Comparison of ENCODE assay signal across 20 mouse cellular contexts in genomic region chr16:5422041-5422440, GRCm38 (mm10).
DNase-seq lines count a peak whose midpoint lies in the region; ATAC-seq lines count a peak whose summit lies in the region.
"Had no signal": no experiment of that assay in that cellular context is flagged by ENCODE, and none has a peak within 500 bp of the region (broad histone marks: within the 10 kb centered on the region; RNA-seq: fewer than 3 reads in every experiment).

No protein-coding gene starts in this region.

- no peak for ATAC-seq in midbrain, embryonic 14.5 days (ENCODE audit: low FRiP score, low TSS enrichment)
- ATAC-seq in midbrain, embryonic 16.5 days, result no peak
- ATAC-seq: forebrain, embryonic 15.5 days; intestine, embryonic 16.5 days had no signal

- H3K4me1 ChIP-seq in midbrain, embryonic 14.5 days (ENCODE audit: control insufficient read depth, insufficient read depth, low read length), result no peaks in the 10 kb centered on the region
- no peaks in the 10 kb centered on the region; the same call in 1 of the 2 replicates for H3K4me1 ChIP-seq in midbrain, embryonic 16.5 days (ENCODE audit: control insufficient read depth, insufficient read depth, low read length)

- H3K4me2 ChIP-seq in midbrain, embryonic 14.5 days (ENCODE audit: low read length), result no peak overlapping the region
- no peak overlapping the region for H3K4me2 ChIP-seq in midbrain, embryonic 16.5 days (ENCODE audit: low read length)
- H3K4me2 ChIP-seq: embryonic facial prominence, embryonic 15.5 days; forebrain, embryonic 15.5 days; hindbrain, embryonic 13.5 days had no signal

- H3K27me3 ChIP-seq in midbrain, embryonic 14.5 days (ENCODE audit: control insufficient read depth, insufficient read depth, low read length), result no peaks in the 10 kb centered on the region
- no peaks in the 10 kb centered on the region for H3K27me3 ChIP-seq in midbrain, embryonic 16.5 days (ENCODE audit: control insufficient read depth, insufficient read depth, low read depth, low read length)
- H3K27me3 ChIP-seq: embryonic facial prominence, embryonic 15.5 days; forebrain, embryonic 15.5 days; hindbrain, embryonic 13.5 days had no signal

- no peak overlapping the region for H3K27ac ChIP-seq in midbrain, embryonic 14.5 days (replicated peaks; ENCODE audit: low read depth, low read length)
- no peak overlapping the region for H3K27ac ChIP-seq in midbrain, embryonic 16.5 days (ENCODE audit: low read length)
- H3K27ac ChIP-seq: embryonic facial prominence, embryonic 15.5 days; forebrain, embryonic 15.5 days; heart, embryonic 10.5 days; hindbrain, embryonic 13.5 days had no signal

- DNase-seq in adrenal gland, postnatal 10 days, result peak; percentile 34
- DNase-seq in adrenal gland, adult 8-10 months, result no peak
- peak; percentile 26 for DNase-seq in midbrain, embryonic 14.5 days
- peak; percentile 24 for DNase-seq in adrenal gland, postnatal 25 days
- peak; percentile 6 for DNase-seq in gonadal fat pad, adult 2 months (ENCODE audit: low read depth)
- no peak for DNase-seq in left cerebral cortex, adult 8-10 months (ENCODE audit: low spot score in 2 of 2)
- DNase-seq: cerebellum, adult 11 months; cerebellum, adult 9-11 months; embryo, embryonic 11 days; gastrocnemius, postnatal 36 days; heart, adult 18-20 months; heart, postnatal 10 days; kidney, adult 2 months had no signal

- no peaks in the 10 kb centered on the region for H3K9me3 ChIP-seq in midbrain, embryonic 14.5 days (ENCODE audit: control insufficient read depth, low read length)
- no peaks in the 10 kb centered on the region for H3K9me3 ChIP-seq in midbrain, embryonic 16.5 days (replicated peaks; ENCODE audit: control insufficient read depth, low read length, poor library complexity, severe bottlenecking)
- H3K9me3 ChIP-seq: embryonic facial prominence, embryonic 15.5 days; forebrain, embryonic 15.5 days; heart, embryonic 10.5 days; hindbrain, embryonic 13.5 days had no signal

- no peak overlapping the region for H3K9ac ChIP-seq in midbrain, embryonic 14.5 days (replicated peaks; ENCODE audit: low read length)
- H3K9ac ChIP-seq in midbrain, embryonic 16.5 days (ENCODE audit: low read depth, low read length), result no peak overlapping the region
- H3K9ac ChIP-seq: embryonic facial prominence, embryonic 15.5 days; forebrain, embryonic 15.5 days; hindbrain, embryonic 13.5 days had no signal

- 73% methylated on average over 6 of the region's 6 CpGs for WGBS in midbrain, embryonic 14.5 days
- WGBS in midbrain, embryonic 16.5 days, result 67% methylated on average over 6 of the region's 6 CpGs

- H3K36me3 ChIP-seq in midbrain, embryonic 14.5 days (ENCODE audit: control insufficient read depth, insufficient read depth, low read length), result no peaks in the 10 kb centered on the region
- H3K36me3 ChIP-seq in midbrain, embryonic 16.5 days (ENCODE audit: control insufficient read depth, insufficient read depth, low read length), result no peaks in the 10 kb centered on the region
- H3K36me3 ChIP-seq: embryonic facial prominence, embryonic 15.5 days; forebrain, embryonic 15.5 days; heart, embryonic 10.5 days; hindbrain, embryonic 13.5 days had no signal

- H3K4me3 ChIP-seq in midbrain, embryonic 14.5 days (replicated peaks; ENCODE audit: low read depth, low read length), result no peak overlapping the region
- no peak overlapping the region for H3K4me3 ChIP-seq in midbrain, embryonic 16.5 days (ENCODE audit: low read depth, low read length)
- H3K4me3 ChIP-seq: embryonic facial prominence, embryonic 15.5 days; erythroblast, embryonic 14.5 days; forebrain, embryonic 15.5 days; heart, embryonic 10.5 days; hindbrain, embryonic 13.5 days had no signal

Comparison
In these comparisons a context has a peak if more than half of its experiments do, and no peak if none do; other contexts are left out.
1. DNase-seq: peak in adrenal gland, postnatal 10 days (single experiment), midbrain, embryonic 14.5 days (single experiment), adrenal gland, postnatal 25 days (single experiment) and gonadal fat pad, adult 2 months (single experiment); none in adrenal gland, adult 8-10 months (single experiment) and left cerebral cortex, adult 8-10 months (0 of 2).